Mouse (Mus musculus): ENCODE results near the gene Tet3. TPM values are rescaled to one million over a fixed set of nuclear protein-coding genes. Genes with fewer than 3 reads are reported as not detected.

Tet3 gene
- polyA plus RNA-seq, 1 experiment from 2014 or later: 13.7 TPM

DNA sequence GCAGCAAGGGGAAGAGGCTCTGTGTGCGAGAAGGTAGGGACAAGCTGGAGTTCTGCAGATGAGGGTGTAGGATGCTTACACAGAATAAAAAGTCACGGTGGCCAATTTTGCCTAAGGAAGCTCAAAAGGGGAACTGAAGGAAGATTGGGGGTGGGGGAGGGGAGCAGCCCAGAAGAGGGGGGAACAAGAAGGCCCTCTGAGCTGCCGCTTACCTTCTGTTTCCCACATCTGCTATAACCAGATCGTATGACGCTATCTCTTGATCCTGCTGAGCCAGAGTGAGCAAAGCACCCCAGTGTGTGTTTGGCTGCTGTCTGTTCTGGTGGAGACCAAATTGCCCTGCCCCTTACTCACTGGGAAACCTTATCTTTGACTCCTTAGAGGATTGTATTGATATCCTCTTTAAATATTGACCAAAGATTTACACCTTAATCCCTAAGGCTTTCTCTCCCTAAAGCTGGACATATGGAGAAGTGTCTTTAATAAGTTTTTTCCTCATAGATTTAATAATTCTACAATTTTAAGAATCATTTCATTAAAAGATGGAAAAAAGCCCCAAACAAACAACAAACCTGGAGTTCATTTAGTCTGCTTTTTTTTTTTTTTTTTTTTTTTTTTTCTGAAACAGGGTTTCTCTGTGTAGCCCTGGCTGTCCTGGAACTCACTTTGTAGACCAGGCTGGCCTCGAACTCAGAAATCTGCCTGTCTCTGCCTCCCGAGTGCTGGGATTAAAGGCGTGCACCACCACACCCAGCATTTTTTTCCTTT is 135.0 kb downstream of the Tet3 start:
- H3K4me3 ChIP-seq (ENCODE audit: low read depth, low read length): no peak overlapping the region
- WGBS (ENCODE audit: insufficient replicate concordance): 45% methylated on average over 8 of the region's 8 CpGs
- no peaks in the 10 kb centered on the region for H3K27me3 ChIP-seq (ENCODE audit: control insufficient read depth, insufficient read depth, low read depth, low read length)
- peaks cover 7% of the 10 kb centered on the region for H3K36me3 ChIP-seq (ENCODE audit: control insufficient read depth, insufficient read depth)
- H3K4me1 ChIP-seq (ENCODE audit: control insufficient read depth, low read depth, low read length): peaks cover 20% of the 10 kb centered on the region
- H3K4me2 ChIP-seq (ENCODE audit: low read depth, low read length): no peak overlapping the region
- ATAC-seq (ENCODE audit: low read depth): no peak
- H3K9ac ChIP-seq (ENCODE audit: low read depth, low read length): no peak overlapping the region
- no peaks in the 10 kb centered on the region for H3K9me3 ChIP-seq (replicated peaks; ENCODE audit: control insufficient read depth, low read length)
- H3K27ac ChIP-seq (ENCODE audit: low read length): no peak overlapping the region

GRCm38 (mm10) chr6:83322794-83323193 is 136.1 kb downstream of the Tet3 start:
- H3K9ac ChIP-seq (ENCODE audit: low read depth, low read length): no peak overlapping the region

DNA sequence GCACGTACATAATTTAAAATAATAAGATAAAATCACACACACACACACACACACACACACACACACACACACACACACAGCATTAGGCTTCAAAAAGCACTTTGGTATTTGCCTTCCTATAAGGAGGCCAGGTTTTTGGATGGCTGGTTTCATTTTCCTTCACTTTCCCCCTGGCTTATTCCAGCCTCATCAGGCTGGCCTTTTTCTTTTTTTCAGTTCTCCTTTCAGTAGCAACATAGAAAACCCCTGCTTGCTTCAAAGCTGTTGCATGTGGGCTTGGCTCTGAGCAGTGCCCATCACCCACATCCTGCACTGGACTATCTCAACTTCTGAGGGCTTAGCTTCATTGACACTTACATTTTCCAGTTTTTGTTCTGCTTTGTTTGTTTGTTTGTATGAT is 137.0 kb downstream of the Tet3 start:
- ATAC-seq (ENCODE audit: low read depth): no peak
- Histone ChIP-seq H3K27ac (ENCODE audit: low read length) (no peak overlapping the region), H3K4me1 (ENCODE audit: control insufficient read depth, low read depth, low read length) (peaks cover 11% of the 10 kb centered on the region), H3K4me2 (ENCODE audit: low read depth, low read length) (no peak overlapping the region), H3K36me3 (ENCODE audit: control insufficient read depth, insufficient read depth) (no peaks in the 10 kb centered on the region), H3K4me3 (ENCODE audit: low read depth, low read length) (no peak overlapping the region), H3K9ac (ENCODE audit: low read depth, low read length) (no peak overlapping the region), H3K27me3 (ENCODE audit: control insufficient read depth, insufficient read depth, low read depth, low read length) (no peaks in the 10 kb centered on the region), H3K9me3 (replicated peaks; ENCODE audit: control insufficient read depth, low read length) (no peaks in the 10 kb centered on the region)
- 50% methylated on average over 1 of the region's 1 CpGs for WGBS (ENCODE audit: insufficient replicate concordance)

More at GRCm38 (mm10) chr6:83322794-83323193, 136.1 kb downstream of the Tet3 start:
- H3K36me3 ChIP-seq (ENCODE audit: control insufficient read depth, insufficient read depth): peaks cover 1% of the 10 kb centered on the region; the same call in 1 of the 2 replicates
- H3K9me3 ChIP-seq (replicated peaks; ENCODE audit: control insufficient read depth, low read length): no peaks in the 10 kb centered on the region
- no peak overlapping the region for H3K4me2 ChIP-seq (ENCODE audit: low read depth, low read length)
- H3K4me3 ChIP-seq (ENCODE audit: low read depth, low read length): no peak overlapping the region
- WGBS (ENCODE audit: insufficient replicate concordance): 57% methylated on average over 2 of the region's 2 CpGs
- H3K27ac ChIP-seq (ENCODE audit: low read length): no peak overlapping the region
- peaks cover 17% of the 10 kb centered on the region for H3K4me1 ChIP-seq (ENCODE audit: control insufficient read depth, low read depth, low read length)
- H3K27me3 ChIP-seq (ENCODE audit: control insufficient read depth, insufficient read depth, low read depth, low read length): no peaks in the 10 kb centered on the region
- no peak for ATAC-seq (ENCODE audit: low read depth)

GRCm38 (mm10) chr6:83317108-83317741 is 141.7 kb downstream of the Tet3 start:
- peak; percentile 97 for ATAC-seq (ENCODE audit: low read depth)
- Histone ChIP-seq H3K27ac (ENCODE audit: low read length) (peak overlapping the region; percentile 88), H3K4me2 (ENCODE audit: low read depth, low read length) (peak overlapping the region; percentile 78), H3K27me3 (ENCODE audit: control insufficient read depth, insufficient read depth, low read depth, low read length) (no peaks in the 10 kb centered on the region), H3K4me1 (ENCODE audit: control insufficient read depth, low read depth, low read length) (peaks cover 36% of the 10 kb centered on the region), H3K9ac (ENCODE audit: low read depth, low read length) (peak overlapping the region; percentile 93), H3K9me3 (replicated peaks; ENCODE audit: control insufficient read depth, low read length) (no peaks in the 10 kb centered on the region), H3K36me3 (ENCODE audit: control insufficient read depth, insufficient read depth) (peaks cover 10% of the 10 kb centered on the region), H3K4me3 (ENCODE audit: low read depth, low read length) (peak overlapping the region; percentile 95)
- under 1% methylated on average over 52 of the region's 52 CpGs for WGBS (ENCODE audit: insufficient replicate concordance)

- Histone ChIP-seq H3K4me3 (ENCODE audit: low read depth, low read length) (peak overlapping the region; percentile 95), H3K9ac (ENCODE audit: low read depth, low read length) (peak overlapping the region; percentile 93), H3K27me3 (ENCODE audit: control insufficient read depth, insufficient read depth, low read depth, low read length) (no peaks in the 10 kb centered on the region), H3K36me3 (ENCODE audit: control insufficient read depth, insufficient read depth) (peaks cover 19% of the 10 kb centered on the region), H3K27ac (ENCODE audit: low read length) (peak overlapping the region; percentile 9), H3K9me3 (replicated peaks; ENCODE audit: control insufficient read depth, low read length) (no peaks in the 10 kb centered on the region), H3K4me1 (ENCODE audit: control insufficient read depth, low read depth, low read length) (peaks cover 45% of the 10 kb centered on the region), H3K4me2 (ENCODE audit: low read depth, low read length) (peak overlapping the region; percentile 78)
- 5% methylated on average over 10 of the region's 10 CpGs for WGBS (ENCODE audit: insufficient replicate concordance)
- ATAC-seq (ENCODE audit: low read depth): no peak
These were observed 142.9 kb downstream of the Tet3 start for GRCm38 (mm10) chr6:83316022-83316421.

DNA sequence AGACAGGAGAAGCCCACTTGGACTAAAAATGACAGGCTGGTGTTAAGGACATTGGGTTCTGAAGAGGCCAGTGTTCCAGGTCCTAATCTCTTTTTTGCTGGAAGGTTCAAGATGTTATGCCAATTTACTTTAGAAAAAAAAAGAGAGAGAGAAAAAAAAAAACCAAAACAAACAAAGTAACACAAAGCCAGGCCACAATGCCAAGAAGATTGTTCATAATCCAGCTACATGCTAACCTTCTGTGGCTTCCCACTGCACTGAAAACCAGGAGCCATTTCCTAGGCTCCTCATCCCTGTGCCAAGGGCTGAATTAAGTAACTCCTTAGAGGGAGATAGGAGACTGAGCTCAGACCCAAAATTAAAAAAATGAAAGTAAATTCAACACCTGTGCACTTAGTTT is 143.6 kb downstream of the Tet3 start:
- peaks cover 27% of the 10 kb centered on the region for H3K36me3 ChIP-seq (ENCODE audit: control insufficient read depth, insufficient read depth)
- H3K4me2 ChIP-seq (ENCODE audit: low read depth, low read length): peak overlapping the region; percentile 78
- peak overlapping the region; percentile 9; the same call in 1 of the 2 replicates for H3K27ac ChIP-seq (ENCODE audit: low read length)
- peak overlapping the region; percentile 95 for H3K4me3 ChIP-seq (ENCODE audit: low read depth, low read length)
- no peak for ATAC-seq (ENCODE audit: low read depth)
- H3K27me3 ChIP-seq (ENCODE audit: control insufficient read depth, insufficient read depth, low read depth, low read length): no peaks in the 10 kb centered on the region
- H3K4me1 ChIP-seq (ENCODE audit: control insufficient read depth, low read depth, low read length): peaks cover 46% of the 10 kb centered on the region
- peak overlapping the region; percentile 93 for H3K9ac ChIP-seq (ENCODE audit: low read depth, low read length)
- H3K9me3 ChIP-seq (replicated peaks; ENCODE audit: control insufficient read depth, low read length): no peaks in the 10 kb centered on the region

DNA sequence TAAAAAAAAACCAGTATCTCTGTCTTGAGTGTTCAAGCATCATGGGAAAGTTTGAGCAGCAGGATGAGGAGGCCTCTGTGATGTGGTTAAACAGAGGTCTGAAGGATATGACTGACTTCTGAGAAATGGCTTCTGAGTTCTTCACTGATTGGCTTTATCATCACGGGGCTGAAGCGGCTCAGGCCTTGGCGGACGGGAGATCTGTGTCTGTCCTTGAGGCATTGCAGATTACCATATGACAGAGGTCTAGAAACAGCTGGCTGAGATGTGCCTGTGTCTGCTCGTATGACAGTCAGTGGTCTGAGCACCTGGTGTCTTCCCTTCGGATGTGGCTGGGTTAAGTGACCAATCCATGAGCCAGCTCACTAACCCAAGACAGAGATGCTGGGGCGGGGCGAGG is 146.4 kb downstream of the Tet3 start:
- Histone ChIP-seq H3K27me3 (ENCODE audit: control insufficient read depth, insufficient read depth, low read depth, low read length) (no peaks in the 10 kb centered on the region), H3K27ac (ENCODE audit: low read length) (peak overlapping the region; percentile 73), H3K4me1 (ENCODE audit: control insufficient read depth, low read depth, low read length) (peaks cover 44% of the 10 kb centered on the region), H3K4me3 (ENCODE audit: low read depth, low read length) (no peak overlapping the region), H3K9ac (ENCODE audit: low read depth, low read length) (no peak overlapping the region), H3K9me3 (replicated peaks; ENCODE audit: control insufficient read depth, low read length) (no peaks in the 10 kb centered on the region), H3K36me3 (ENCODE audit: control insufficient read depth, insufficient read depth) (peaks cover 46% of the 10 kb centered on the region), H3K4me2 (ENCODE audit: low read depth, low read length) (no peak overlapping the region; the same call in 1 of the 2 replicates)
- WGBS (ENCODE audit: insufficient replicate concordance): 47% methylated on average over 8 of the region's 8 CpGs
- ATAC-seq (ENCODE audit: low read depth): peak; percentile 14; the same call in 1 of the 2 replicates
